Mouse (Mus musculus) ES-E14 (cell line): ENCODE measurements around the gene Ak8.

ENCODE experiments used
- CHD2 ChIP-seq: IDR thresholded peaks from 2 replicates; pipeline ENCODE4 v1.6.1; 2014; ENCODE audit warnings: mild to moderate bottlenecking, low read depth, low read length, inconsistent platforms
- MAFK ChIP-seq: IDR thresholded peaks from 2 replicates; pipeline ENCODE4 v1.6.1; 2014; ENCODE audit warnings: mild to moderate bottlenecking, low read depth, low read length, inconsistent platforms; ENCODE audit not compliant: insufficient read depth
- ZC3H11A ChIP-seq: IDR thresholded peaks from 2 replicates; pipeline ENCODE4 v1.6.1; 2012; ENCODE audit warnings: low read depth, mild to moderate bottlenecking, inconsistent platforms, low read length, borderline replicate concordance
- ZNF384 ChIP-seq: IDR thresholded peaks from 2 replicates; pipeline ENCODE4 v1.6.1; 2012; ENCODE audit warnings: low read depth, low read length, inconsistent platforms

GRCm38 (mm10) chr2:28810260-28811013, 110.5 kb downstream of the Ak8 start:
- TF ChIP-seq ZC3H11A (no peak), CHD2 (no peak), ZNF384 (no peak), MAFK (no peak)
